Mouse (Mus musculus) cerebellum, adult 9-11 months (tissue): ENCODE measurements around the gene Wbp11.
A peak's percentile ranks its signal among the peaks of the same experiment; 100 is the strongest.

ENCODE experiments used
- DNase-seq: peaks from one replicate; pipeline ENCODE4 v3.0.0; 2022

The Wbp11 gene

GRCm38 (mm10) chr6:136831712-136832111, 3.7 kb upstream of the Wbp11 start:
- DNase-seq: no peak

GRCm38 (mm10) chr6:136828681-136829080, 648 bp upstream of the Wbp11 start:
- peak; percentile 46 for DNase-seq

- DNase-seq: no peak
These were observed 535 bp downstream of the Wbp11 start, which contains the start of gene BC049715 for GRCm38 (mm10) chr6:136827516-136827880. Gene BC049715, plus strand, starts transcription at chr6:136827626.

GRCm38 (mm10) chr6:136827116-136827515, 917 bp downstream of the Wbp11 start:
- no peak for DNase-seq

GRCm38 (mm10) chr6:136824987-136825386, 3.0 kb downstream of the Wbp11 start:
- DNase-seq: no peak

- DNase-seq: no peak
These were observed 6.9 kb downstream of the Wbp11 start for GRCm38 (mm10) chr6:136821086-136821485.

- no peak for DNase-seq
These were observed 7.7 kb downstream of the Wbp11 start for GRCm38 (mm10) chr6:136820381-136820780.

DNA sequence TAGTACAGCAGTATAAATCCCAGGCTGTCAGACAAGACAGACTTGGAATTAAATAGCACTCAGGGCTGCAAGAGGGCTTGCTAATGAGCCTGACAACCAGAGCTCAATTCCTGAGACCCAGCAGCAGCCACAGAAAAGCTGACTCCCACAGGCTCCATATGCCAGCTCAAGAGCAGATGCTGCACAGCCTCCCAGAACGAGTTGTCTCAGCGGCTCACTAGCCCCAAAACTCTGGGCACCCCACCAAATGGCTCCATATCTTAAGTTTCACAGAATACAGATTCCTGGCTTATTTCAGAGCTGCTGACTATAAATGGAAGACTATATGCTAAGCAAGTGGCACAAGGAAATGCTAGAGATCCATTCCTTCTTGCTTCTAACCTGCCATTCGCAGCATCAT, 10.5 kb downstream of the Wbp11 start:
- DNase-seq: no peak

DNA sequence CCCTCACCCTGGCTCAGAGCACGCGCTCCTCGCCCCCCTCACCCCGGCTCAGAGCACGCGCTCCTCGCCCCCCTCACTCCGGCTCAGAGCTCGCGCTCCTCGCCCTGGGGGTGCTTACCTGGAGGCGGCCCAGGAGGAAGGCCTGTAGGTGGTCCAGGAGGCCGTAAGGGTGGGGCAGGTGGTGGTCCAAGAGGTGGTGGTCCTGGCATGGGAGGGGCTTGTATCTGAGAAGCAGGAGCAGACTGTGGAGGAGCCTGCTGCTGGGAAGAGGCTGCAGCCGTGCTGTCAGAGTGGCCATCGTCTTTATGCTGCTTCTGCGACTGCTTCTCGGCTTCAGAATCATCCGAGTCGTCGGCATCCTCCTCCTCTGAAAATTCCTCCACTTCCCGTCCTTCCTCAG, 11.2 kb downstream of the Wbp11 start:
- DNase-seq: no peak

GRCm38 (mm10) chr6:136815381-136815780, 12.7 kb downstream of the Wbp11 start:
- no peak for DNase-seq

- DNase-seq: no peak
These were observed 14.9 kb downstream of the Wbp11 start for GRCm38 (mm10) chr6:136813117-136813516.

DNA sequence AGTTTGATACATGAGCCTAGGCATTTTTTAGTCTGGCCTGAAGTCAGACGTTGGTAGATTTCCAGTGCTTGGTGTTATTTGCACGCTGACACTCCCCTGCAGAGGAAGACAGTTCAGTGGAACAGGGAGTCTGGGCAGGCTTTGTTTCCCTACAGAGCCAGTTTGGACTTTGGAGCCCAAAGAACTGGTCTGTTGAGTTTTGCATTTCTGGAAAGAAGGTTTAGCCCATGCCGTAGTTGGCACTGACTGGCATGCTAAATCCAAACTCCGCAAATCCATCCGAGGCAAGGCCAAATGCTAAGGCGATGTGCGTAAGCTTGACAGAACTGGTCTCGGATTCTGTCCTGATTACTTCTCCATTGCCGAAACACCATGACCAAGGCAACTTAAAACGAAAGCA, 16.8 kb downstream of the Wbp11 start:
- DNase-seq: no peak

DNA sequence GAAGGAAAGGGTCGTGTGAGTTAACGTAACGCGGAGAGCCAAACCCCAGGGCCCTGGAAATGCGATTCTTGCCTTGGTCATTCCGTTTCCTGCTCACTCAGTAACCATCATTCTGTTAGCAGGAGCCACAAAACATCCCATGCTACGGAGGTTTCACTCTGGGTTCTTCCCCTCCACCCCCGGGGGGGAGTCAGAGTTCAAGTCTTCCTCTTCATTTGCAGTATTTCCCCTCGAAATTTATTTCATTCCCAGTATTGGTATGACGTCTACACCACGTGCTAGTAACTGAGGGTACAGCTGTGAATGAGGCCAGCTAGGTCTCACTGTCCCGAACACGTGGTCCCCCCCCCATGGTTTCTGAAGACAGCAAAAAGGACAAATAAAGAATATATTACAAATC, 18.4 kb downstream of the Wbp11 start:
- no peak for DNase-seq

DNA sequence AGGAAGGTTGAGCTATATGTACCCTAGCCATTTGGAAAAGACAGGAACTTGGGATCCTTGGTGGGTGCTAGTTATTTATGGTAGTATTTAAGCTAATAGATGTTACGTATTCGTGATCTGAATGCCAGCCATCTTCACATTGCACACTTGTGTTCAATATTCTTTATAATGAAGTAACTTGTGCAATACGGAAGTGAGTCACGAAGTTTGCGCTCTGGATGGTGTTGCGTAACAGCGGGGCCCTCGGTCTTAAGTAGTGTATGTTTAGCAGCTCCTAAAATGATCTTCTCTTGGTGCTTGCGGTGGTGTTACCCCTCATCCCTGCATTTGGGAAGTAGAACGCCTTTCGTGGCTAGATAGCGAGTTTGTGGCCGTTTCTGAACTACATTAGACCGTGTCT, 19.0 kb downstream of the Wbp11 start:
- no peak for DNase-seq

DNA sequence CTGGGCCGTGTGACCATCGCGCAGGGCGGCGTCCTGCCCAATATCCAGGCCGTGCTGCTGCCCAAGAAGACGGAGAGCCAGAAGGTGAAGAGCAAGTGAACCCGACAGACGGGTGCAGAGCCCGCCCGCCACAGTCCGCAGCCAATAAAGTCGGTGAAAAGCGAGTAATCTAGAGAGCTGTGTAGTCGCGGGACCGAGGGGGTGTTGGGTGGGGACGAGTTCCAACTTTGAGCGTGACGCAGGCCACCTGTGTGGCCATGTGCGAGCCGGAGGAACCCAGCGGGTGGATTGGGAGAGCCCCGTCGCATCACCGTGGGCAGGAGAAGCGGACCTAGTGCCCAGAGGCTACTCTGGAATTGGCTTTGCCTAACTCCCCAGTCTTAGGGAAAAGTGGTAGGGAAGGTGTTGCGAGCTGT, 19.4 kb downstream of the Wbp11 start:
- no peak for DNase-seq

DNA sequence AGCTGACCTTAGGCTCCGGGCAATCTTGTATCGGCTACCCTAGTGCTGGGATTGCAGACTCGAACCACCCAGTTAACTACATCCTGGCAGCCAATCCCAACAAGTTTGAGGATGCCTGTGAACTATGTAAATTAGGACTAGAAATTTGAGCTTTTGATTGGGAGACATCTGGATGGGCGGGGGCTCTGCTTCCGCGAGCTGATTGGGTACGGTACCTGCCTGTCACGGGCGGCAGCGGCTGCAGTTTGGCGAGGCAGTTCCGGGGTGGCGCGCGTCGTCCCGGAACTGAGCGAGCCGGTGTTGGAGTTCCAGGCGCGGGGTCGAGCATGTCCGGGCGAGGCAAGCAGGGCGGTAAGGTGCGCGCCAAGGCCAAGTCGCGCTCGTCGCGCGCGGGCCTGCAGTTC, 20.0 kb downstream of the Wbp11 start, which contains the start of gene H2afj:
Gene H2afj (plus strand): TSS at position 231 of the 404 bp plus-strand sequence.
- peak; percentile 98 for DNase-seq

- DNase-seq: no peak
These were observed 20.5 kb downstream of the Wbp11 start for GRCm38 (mm10) chr6:136807395-136808013.

- DNase-seq: no peak
These were observed 21.2 kb downstream of the Wbp11 start for GRCm38 (mm10) chr6:136806819-136807218.

DNA sequence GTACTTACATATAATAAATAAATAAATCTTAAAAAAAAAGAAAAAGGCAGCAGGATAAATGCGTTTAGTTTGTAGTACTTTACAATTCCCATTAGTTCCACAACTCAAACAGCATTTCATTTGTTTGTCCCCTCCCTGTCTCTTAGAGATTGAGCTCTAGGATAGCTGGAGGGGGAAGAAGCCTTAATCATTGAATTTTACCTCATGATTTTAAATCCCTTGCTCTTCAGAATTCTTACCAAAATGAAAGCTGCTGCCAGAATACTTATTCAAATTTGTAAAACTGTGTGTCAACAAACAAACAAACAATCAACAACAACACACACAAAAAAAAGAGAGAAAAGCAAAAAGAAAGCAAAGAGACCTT, 22.6 kb downstream of the Wbp11 start:
- no peak for DNase-seq

DNA sequence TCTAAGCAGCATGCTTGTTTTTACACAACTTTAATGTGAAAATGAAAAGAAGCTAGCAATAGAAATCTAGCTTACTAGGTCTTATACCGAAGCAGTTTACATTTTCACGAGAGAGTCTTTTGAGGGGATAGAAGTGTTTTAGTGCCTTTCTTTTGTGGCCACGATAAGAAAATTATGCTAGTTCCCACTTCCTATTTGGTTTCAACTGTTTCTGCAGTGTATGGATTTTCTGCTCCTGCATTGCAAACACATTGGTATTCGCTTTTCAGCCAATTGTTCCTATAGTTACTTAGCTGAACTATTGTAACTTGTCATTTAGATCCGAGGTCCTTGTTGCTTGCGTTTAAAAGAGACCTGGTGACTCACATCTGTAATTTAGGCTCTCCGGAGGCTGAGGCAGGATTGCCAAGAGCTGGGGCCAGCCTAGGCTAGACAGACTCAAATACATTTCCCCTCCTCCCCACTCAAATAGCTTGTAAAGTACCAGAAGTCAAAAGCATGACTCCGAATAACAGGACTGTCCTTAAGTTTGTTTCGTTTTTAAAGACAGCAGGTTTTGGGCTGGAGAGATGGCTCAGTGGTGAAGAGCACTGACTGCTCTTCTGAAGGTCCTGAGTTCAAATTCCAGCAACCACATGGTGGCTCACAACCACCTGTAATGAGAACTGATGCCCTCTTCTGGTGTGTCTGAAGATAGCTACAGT, 23.2 kb downstream of the Wbp11 start:
- DNase-seq: no peak

GRCm38 (mm10) chr6:136803739-136804633, 24.0 kb downstream of the Wbp11 start, which contains the start of gene Hist4h4:
Gene Hist4h4, minus strand, starts transcription at chr6:136804415.
- peak; percentile 95 for DNase-seq

GRCm38 (mm10) chr6:136803093-136803738, 24.8 kb downstream of the Wbp11 start:
- DNase-seq: no peak

- DNase-seq: no peak
These were observed 26.8 kb downstream of the Wbp11 start for GRCm38 (mm10) chr6:136801274-136801673.
